Mouse (Mus musculus): ENCODE measurements around the gene Map3k4. TPM values are rescaled to one million over a fixed set of nuclear protein-coding genes. Genes with fewer than 3 reads are reported as not detected.

The Map3k4 gene
- polyA plus RNA-seq (2014; fragmentation: Nextera tagmentation; extraction: Ambion mirVana): 45.8 and 62.3 TPM in 2 replicates

- peak within 1 kb of the TSS; percentile 97 for H3K27ac ChIP-seq (ENCODE audit: low read depth, low read length)
- no peaks in the 10 kb centered on the region for H3K36me3 ChIP-seq (ENCODE audit: control insufficient read depth, insufficient read depth, low read length)
- no peaks in the 10 kb centered on the region for H3K27me3 ChIP-seq (ENCODE audit: control insufficient read depth, insufficient read depth, low read length)
- peak within 1 kb of the TSS; percentile 99 for H3K4me3 ChIP-seq (ENCODE audit: low read depth, low read length)
- ATAC-seq (ENCODE audit: low FRiP score) (peak; percentile 95), DNase-seq (ENCODE audit: low spot score) (peak; percentile 95)
- WGBS: under 1% methylated on average over 32 of the region's 39 CpGs
- no peaks in the 10 kb centered on the region for H3K9me3 ChIP-seq (ENCODE audit: control insufficient read depth, low read length)
- peak within 1 kb of the TSS; percentile 96 for H3K9ac ChIP-seq (ENCODE audit: low read depth, low read length)
- H3K4me2 ChIP-seq (replicated peaks; ENCODE audit: low read depth, low read length): peak within 1 kb of the TSS; percentile 41
- H3K4me1 ChIP-seq (replicated peaks; ENCODE audit: control insufficient read depth, insufficient read depth, low read length): 0 out of 2 replicates have a peak, but pooled peaks cover 4% of the 10 kb centered on the region
These were observed at the start of gene Map3k4 for GRCm38 (mm10) chr17:12318663-12319201. Gene Map3k4 (minus strand): TSS chr17:12318796.

- DNase-seq (ENCODE audit: low spot score): peak; percentile 62
- no peaks in the 10 kb centered on the region for H3K36me3 ChIP-seq (ENCODE audit: control insufficient read depth, insufficient read depth, low read length)
- H3K4me1 ChIP-seq (replicated peaks; ENCODE audit: control insufficient read depth, insufficient read depth, low read length): no peaks in the 10 kb centered on the region
- H3K9me3 ChIP-seq (ENCODE audit: control insufficient read depth, low read length): no peaks in the 10 kb centered on the region
- H3K4me2 ChIP-seq (replicated peaks; ENCODE audit: low read depth, low read length): no peak overlapping the region
- H3K27ac ChIP-seq (ENCODE audit: low read depth, low read length): no peak overlapping the region
- ATAC-seq (ENCODE audit: low FRiP score): peak; percentile 54; the same call in 1 of the 2 replicates
- H3K9ac ChIP-seq (ENCODE audit: low read depth, low read length): no peak overlapping the region
- no peak overlapping the region for H3K4me3 ChIP-seq (ENCODE audit: low read depth, low read length)
- 35% methylated on average over 5 of the region's 5 CpGs for WGBS
- H3K27me3 ChIP-seq (ENCODE audit: control insufficient read depth, insufficient read depth, low read length): no peaks in the 10 kb centered on the region
These were observed 48.9 kb upstream of the Map3k4 start for GRCm38 (mm10) chr17:12367373-12367930.

GRCm38 (mm10) chr17:12364426-12364735 lies 45.8 kb upstream of the Map3k4 start:
- H3K27me3 ChIP-seq (ENCODE audit: control insufficient read depth, insufficient read depth, low read length): no peaks in the 10 kb centered on the region
- no peak overlapping the region for H3K4me2 ChIP-seq (replicated peaks; ENCODE audit: low read depth, low read length)
- H3K27ac ChIP-seq (ENCODE audit: low read depth, low read length): no peak overlapping the region
- whole genome bisulfite sequencing: 56% methylated on average over 8 of the region's 8 CpGs
- H3K9ac ChIP-seq (ENCODE audit: low read depth, low read length): no peak overlapping the region
- peak; percentile 14 for DNase-seq (ENCODE audit: low spot score)
- no peak overlapping the region for H3K4me3 ChIP-seq (ENCODE audit: low read depth, low read length)
- no peaks in the 10 kb centered on the region for H3K4me1 ChIP-seq (replicated peaks; ENCODE audit: control insufficient read depth, insufficient read depth, low read length)
- H3K36me3 ChIP-seq (ENCODE audit: control insufficient read depth, insufficient read depth, low read length): no peaks in the 10 kb centered on the region
- no peaks in the 10 kb centered on the region for H3K9me3 ChIP-seq (ENCODE audit: control insufficient read depth, low read length)
- ATAC-seq (ENCODE audit: low FRiP score): no peak

GRCm38 (mm10) chr17:12363601-12364425 lies 45.2 kb upstream of the Map3k4 start:
- Histone ChIP-seq H3K9ac (ENCODE audit: low read depth, low read length) (no peak overlapping the region), H3K9me3 (ENCODE audit: control insufficient read depth, low read length) (no peaks in the 10 kb centered on the region), H3K27ac (ENCODE audit: low read depth, low read length) (no peak overlapping the region), H3K27me3 (ENCODE audit: control insufficient read depth, insufficient read depth, low read length) (no peaks in the 10 kb centered on the region), H3K4me3 (ENCODE audit: low read depth, low read length) (no peak overlapping the region), H3K36me3 (ENCODE audit: control insufficient read depth, insufficient read depth, low read length) (no peaks in the 10 kb centered on the region), H3K4me2 (replicated peaks; ENCODE audit: low read depth, low read length) (no peak overlapping the region), H3K4me1 (replicated peaks; ENCODE audit: control insufficient read depth, insufficient read depth, low read length) (no peaks in the 10 kb centered on the region)
- WGBS: 87% methylated on average over 11 of the region's 11 CpGs
- ATAC-seq (ENCODE audit: low FRiP score): no peak
- no peak for DNase-seq (ENCODE audit: low spot score)

- H3K9ac ChIP-seq (ENCODE audit: low read depth, low read length): no peak overlapping the region
- WGBS: 85% methylated on average over 15 of the region's 15 CpGs
- no peak overlapping the region for H3K27ac ChIP-seq (ENCODE audit: low read depth, low read length)
- H3K9me3 ChIP-seq (ENCODE audit: control insufficient read depth, low read length): no peaks in the 10 kb centered on the region
- no peaks in the 10 kb centered on the region for H3K4me1 ChIP-seq (replicated peaks; ENCODE audit: control insufficient read depth, insufficient read depth, low read length)
- DNase-seq (ENCODE audit: low spot score) (no peak), ATAC-seq (ENCODE audit: low FRiP score) (no peak)
- H3K36me3 ChIP-seq (ENCODE audit: control insufficient read depth, insufficient read depth, low read length): no peaks in the 10 kb centered on the region
- no peak overlapping the region for H3K4me3 ChIP-seq (ENCODE audit: low read depth, low read length)
- H3K27me3 ChIP-seq (ENCODE audit: control insufficient read depth, insufficient read depth, low read length): no peaks in the 10 kb centered on the region
- H3K4me2 ChIP-seq (replicated peaks; ENCODE audit: low read depth, low read length): no peak overlapping the region
These were observed 41.3 kb upstream of the Map3k4 start for GRCm38 (mm10) chr17:12359876-12360275.

- no peaks in the 10 kb centered on the region for H3K9me3 ChIP-seq (ENCODE audit: control insufficient read depth, low read length)
- H3K27ac ChIP-seq (ENCODE audit: low read depth, low read length): no peak overlapping the region
- DNase-seq (ENCODE audit: low spot score) (no peak), ATAC-seq (ENCODE audit: low FRiP score) (no peak)
- WGBS: 60% methylated on average over 1 of the region's 1 CpGs
- no peaks in the 10 kb centered on the region for H3K27me3 ChIP-seq (ENCODE audit: control insufficient read depth, insufficient read depth, low read length)
- H3K9ac ChIP-seq (ENCODE audit: low read depth, low read length): no peak overlapping the region
- no peaks in the 10 kb centered on the region for H3K36me3 ChIP-seq (ENCODE audit: control insufficient read depth, insufficient read depth, low read length)
- H3K4me1 ChIP-seq (replicated peaks; ENCODE audit: control insufficient read depth, insufficient read depth, low read length): no peaks in the 10 kb centered on the region
- H3K4me3 ChIP-seq (ENCODE audit: low read depth, low read length): no peak overlapping the region
- H3K4me2 ChIP-seq (replicated peaks; ENCODE audit: low read depth, low read length): no peak overlapping the region
These were observed 34.2 kb upstream of the Map3k4 start for GRCm38 (mm10) chr17:12352781-12353180.

GRCm38 (mm10) chr17:12351564-12351963 lies 33.0 kb upstream of the Map3k4 start:
- Histone ChIP-seq H3K36me3 (ENCODE audit: control insufficient read depth, insufficient read depth, low read length) (no peaks in the 10 kb centered on the region), H3K9ac (ENCODE audit: low read depth, low read length) (no peak overlapping the region), H3K9me3 (ENCODE audit: control insufficient read depth, low read length) (no peaks in the 10 kb centered on the region), H3K27ac (ENCODE audit: low read depth, low read length) (no peak overlapping the region), H3K4me2 (replicated peaks; ENCODE audit: low read depth, low read length) (no peak overlapping the region), H3K4me3 (ENCODE audit: low read depth, low read length) (no peak overlapping the region), H3K4me1 (replicated peaks; ENCODE audit: control insufficient read depth, insufficient read depth, low read length) (no peaks in the 10 kb centered on the region), H3K27me3 (ENCODE audit: control insufficient read depth, insufficient read depth, low read length) (no peaks in the 10 kb centered on the region)
- ATAC-seq (ENCODE audit: low FRiP score) (no peak), DNase-seq (ENCODE audit: low spot score) (no peak)
- WGBS: 82% methylated on average over 6 of the region's 6 CpGs

GRCm38 (mm10) chr17:12347462-12347861 lies 28.9 kb upstream of the Map3k4 start:
- 90% methylated on average over 1 of the region's 1 CpGs for WGBS
- no peak for ATAC-seq (ENCODE audit: low FRiP score)
- DNase-seq (ENCODE audit: low spot score): no peak

More at GRCm38 (mm10) chr17:12347462-12347861, 28.9 kb upstream of the Map3k4 start:
- Histone ChIP-seq H3K27ac (ENCODE audit: low read depth, low read length) (no peak overlapping the region), H3K4me1 (replicated peaks; ENCODE audit: control insufficient read depth, insufficient read depth, low read length) (no peaks in the 10 kb centered on the region), H3K9me3 (ENCODE audit: control insufficient read depth, low read length) (no peaks in the 10 kb centered on the region), H3K4me3 (ENCODE audit: low read depth, low read length) (no peak overlapping the region), H3K4me2 (replicated peaks; ENCODE audit: low read depth, low read length) (no peak overlapping the region), H3K36me3 (ENCODE audit: control insufficient read depth, insufficient read depth, low read length) (no peaks in the 10 kb centered on the region), H3K9ac (ENCODE audit: low read depth, low read length) (no peak overlapping the region), H3K27me3 (ENCODE audit: control insufficient read depth, insufficient read depth, low read length) (no peaks in the 10 kb centered on the region)
